Mouse (Mus musculus): ENCODE data around the gene Sccpdh.

Sccpdh gene

GRCm38 (mm10) chr1:179734500-179735474 lies 66.8 kb downstream of the Sccpdh start:
- peak; percentile 75 for DNase-seq

GRCm38 (mm10) chr1:179736483-179736882 lies 68.5 kb downstream of the Sccpdh start:
- DNase-seq, result no peak

All from kidney, adult 18-20 months (tissue).